Mouse (Mus musculus) testis, postnatal 14 days (tissue): ENCODE data around the gene Foxa2.

Experiments used
- DNase-seq: peaks from one replicate; pipeline ENCODE4 v3.0.0; 2021; ENCODE audit warnings: low spot score

Gene Foxa2

GRCm38 (mm10) chr2:148046799-148047165, at the start of gene Foxa2:
Gene Foxa2, minus strand, starts transcription at chr2:148046969.
- no peak for DNase-seq

DNA sequence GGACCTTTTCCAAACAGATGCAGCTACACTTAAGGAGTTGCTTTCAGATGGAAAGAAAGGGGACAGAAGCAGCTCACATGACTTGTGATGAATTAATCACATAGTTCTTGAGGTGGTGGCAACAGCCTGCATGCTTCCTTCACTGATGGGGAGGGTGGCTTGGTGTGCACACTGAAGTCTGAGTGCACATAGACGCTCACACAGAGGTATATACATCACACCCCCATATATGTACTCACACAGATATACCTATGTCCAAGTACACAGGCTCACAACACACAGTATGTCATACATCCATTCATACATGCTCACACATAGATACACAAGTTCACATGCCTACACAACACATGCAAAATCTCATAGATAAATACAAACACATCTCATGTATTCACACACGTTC, 45.3 kb upstream of the Foxa2 start:
- no peak for DNase-seq

GRCm38 (mm10) chr2:148091657-148092056, 44.9 kb upstream of the Foxa2 start:
- no peak for DNase-seq

DNA sequence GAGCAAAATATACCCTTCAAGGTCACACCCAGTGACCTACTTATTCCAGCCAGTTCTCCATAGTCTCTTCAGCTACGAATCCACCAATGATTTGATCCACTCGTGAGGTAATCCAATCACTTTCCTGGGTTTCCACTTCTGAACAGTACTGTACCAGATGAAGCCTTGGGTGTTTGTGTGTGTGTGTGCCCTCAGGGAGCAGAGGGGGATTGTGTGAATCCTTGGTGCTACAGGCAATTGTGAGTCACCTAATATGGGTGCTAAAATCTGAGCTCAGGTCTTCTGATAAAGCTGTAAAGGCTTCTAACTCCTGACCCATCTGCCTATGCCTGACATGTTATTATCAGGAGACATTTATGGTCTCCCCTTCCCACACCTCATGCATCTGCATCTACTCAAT, 43.3 kb upstream of the Foxa2 start:
- no peak for DNase-seq

- no peak for DNase-seq
Observed at GRCm38 (mm10) chr2:148085529-148085928, 38.8 kb upstream of the Foxa2 start.

- no peak for DNase-seq
Observed at GRCm38 (mm10) chr2:148085126-148085525, 38.4 kb upstream of the Foxa2 start.

DNA sequence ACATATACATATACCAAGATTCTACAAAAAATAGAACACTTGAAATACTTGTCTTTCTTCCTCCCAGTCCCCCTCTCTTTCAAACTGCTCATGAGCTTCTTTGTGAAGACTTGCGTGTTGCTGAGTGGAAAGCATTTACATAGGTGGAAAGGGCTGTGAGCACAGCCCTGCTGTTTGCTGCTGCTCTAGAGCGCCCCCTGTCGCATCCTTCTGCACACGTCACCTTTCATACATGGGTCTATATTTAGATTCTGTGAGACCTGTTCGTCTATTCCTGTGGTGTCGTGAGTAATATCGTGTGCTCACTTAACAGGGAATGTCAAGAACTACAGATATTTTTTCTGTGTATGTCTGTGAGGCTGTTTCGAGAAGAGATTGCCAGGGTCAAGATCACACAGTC, 35.5 kb upstream of the Foxa2 start:
- DNase-seq, result no peak

DNA sequence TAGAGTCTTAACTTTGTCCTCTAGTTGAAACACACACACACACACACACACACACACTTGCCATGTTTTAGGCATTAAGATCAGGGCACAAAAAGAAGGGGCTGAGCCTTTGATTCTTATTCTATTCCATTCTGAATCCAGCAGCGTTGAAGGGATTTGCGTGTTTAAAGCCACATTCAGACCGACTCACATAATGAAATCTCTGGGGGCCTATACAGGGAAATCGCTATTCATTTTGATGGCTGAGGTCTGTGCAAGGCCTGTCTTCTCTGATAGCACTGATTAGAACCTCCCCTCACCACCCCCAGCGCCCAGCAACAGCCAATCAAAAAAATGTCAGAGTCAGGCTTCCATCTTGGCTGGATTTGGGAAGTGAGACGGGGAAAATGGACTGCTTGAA, 13.9 kb upstream of the Foxa2 start:
- no peak for DNase-seq

DNA sequence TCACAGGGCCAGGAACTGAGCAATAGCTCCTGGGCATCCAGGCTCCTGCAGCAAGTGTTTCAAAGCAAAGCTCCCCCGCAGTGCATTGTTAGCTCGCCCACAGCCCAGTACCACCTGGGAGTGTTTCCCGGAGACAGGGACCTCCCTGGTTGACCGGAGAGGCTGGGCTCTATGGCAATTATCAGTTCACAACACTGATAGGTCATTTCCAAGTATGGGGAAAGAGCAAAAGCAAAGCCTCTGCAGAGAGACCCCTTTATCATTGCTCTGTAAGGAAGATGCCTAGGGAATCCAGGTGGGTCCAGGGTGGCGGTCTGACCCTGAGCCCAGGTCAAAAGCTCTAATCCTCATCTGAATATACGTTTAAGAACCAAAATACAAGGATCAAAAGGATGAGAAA, 6.6 kb upstream of the Foxa2 start:
- peak; percentile 17 for DNase-seq

- peak; percentile 61 for DNase-seq
Observed at GRCm38 (mm10) chr2:148048484-148049129, 1.8 kb upstream of the Foxa2 start.

DNA sequence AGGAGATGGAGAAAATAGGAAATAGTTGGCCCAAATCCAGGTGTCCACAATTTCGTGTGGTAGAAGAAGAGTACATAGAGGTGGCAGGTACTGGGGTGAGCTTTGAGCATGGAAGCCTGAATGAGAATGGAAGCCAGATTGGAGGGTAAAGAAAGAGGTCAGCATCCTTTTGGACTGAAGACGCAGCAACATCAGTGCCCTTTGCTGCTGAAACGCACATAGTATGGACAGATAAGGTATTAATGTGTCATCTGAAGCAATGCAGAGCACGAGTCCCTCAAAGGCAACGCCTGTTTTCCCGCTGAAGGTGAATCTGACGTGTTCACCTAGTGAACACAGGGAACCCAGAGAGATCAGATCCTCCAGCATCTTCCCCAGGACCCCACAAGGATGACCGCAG, 842 bp upstream of the Foxa2 start:
- DNase-seq, result no peak

DNA sequence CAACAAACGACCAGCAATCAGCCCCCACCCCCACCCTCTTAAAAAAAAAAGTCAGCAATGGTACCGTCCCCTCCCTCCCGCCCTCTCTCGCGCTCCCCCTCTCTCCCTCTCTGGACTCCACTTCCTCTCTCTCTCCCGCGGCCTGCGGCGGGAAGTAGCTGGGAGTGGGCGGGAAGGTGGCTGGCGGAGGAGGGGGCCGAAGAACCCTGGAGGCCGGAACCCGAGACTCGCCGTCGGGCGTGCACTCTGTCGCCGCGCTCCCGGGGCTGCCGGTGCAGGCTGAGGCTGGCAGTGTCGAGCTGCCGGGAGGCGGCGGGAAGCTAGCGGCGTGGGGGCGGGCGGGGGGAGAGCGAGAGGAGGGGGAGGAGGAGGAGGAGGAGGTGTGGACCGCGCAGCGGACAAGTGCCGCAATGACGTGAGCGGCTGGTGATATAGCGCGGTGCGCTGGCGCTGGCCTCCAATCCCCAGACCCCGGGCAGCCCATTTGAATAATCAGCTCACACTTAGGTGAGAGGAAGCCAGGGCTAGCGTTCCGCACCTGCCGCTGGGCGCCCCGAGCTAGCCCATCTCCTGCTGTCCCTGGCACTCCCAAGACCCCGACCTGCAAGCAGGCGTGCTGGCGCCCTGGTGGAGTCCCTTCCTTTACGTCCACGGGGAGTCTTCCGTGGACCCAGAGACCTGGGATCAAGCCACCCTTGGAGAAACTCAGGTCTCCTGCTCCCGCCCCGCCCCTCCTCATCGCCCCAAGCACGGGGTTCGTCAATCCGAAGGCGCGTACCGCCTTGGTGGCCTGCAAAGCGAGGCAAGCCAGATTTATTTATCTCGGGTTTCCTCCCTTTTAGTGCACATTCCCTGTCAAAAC, 601 bp downstream of the Foxa2 start:
- peak; percentile 16 for DNase-seq

DNA sequence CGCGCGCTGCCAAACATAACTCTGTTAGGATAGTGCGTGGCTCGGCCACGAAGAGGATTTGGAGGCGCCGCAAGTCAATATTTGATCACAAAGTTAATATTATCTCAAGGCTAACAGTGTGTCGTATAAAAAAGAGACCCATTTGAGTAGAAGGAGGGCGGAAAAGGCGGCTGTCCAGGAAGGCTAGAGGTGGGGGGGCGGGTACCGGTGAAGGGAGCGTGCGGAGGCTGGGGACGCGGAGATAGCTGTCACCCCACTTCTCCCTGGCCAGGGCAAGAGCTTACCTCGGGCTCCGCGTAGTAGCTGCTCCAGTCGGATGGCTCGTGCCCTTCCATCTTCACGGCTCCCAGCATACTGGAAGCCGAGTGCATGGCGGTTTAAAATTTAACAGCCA, 1.2 kb downstream of the Foxa2 start:
- DNase-seq, result no peak

DNA sequence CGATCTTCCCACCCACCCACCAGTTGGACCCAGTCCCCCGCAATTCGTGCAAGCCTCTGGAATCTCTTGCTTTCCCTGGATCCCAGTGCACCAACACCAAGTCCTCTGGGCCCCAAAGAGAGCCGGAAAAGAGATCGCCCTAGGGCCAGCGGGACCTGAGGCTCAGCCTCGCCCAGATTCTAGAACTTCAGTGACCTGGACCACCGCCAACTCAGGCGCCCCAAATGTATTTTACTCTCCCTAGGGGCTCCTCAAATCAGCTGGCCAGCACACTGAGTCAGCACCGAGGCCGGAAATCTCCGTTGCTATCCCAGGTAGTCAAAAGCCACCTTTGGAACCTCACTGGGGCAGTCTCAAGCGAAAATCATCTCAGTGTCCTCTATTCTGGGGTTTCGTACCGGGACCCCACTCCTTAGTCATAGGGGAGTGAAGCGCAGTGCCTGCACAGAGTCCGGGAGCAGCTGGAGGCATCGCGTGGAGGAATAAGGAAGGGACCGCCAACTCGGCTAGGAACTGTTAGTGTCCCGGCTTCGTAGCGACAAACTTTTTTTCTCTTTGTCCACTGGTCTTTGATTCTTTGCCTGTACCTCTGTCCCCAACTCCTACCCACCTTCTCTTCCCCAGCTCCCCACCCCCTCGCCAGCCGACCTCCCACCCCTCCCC, 1.8 kb downstream of the Foxa2 start:
- peak; percentile 8 for DNase-seq

- DNase-seq, result peak; percentile 11
Observed at GRCm38 (mm10) chr2:148043976-148044876, 2.5 kb downstream of the Foxa2 start.

DNA sequence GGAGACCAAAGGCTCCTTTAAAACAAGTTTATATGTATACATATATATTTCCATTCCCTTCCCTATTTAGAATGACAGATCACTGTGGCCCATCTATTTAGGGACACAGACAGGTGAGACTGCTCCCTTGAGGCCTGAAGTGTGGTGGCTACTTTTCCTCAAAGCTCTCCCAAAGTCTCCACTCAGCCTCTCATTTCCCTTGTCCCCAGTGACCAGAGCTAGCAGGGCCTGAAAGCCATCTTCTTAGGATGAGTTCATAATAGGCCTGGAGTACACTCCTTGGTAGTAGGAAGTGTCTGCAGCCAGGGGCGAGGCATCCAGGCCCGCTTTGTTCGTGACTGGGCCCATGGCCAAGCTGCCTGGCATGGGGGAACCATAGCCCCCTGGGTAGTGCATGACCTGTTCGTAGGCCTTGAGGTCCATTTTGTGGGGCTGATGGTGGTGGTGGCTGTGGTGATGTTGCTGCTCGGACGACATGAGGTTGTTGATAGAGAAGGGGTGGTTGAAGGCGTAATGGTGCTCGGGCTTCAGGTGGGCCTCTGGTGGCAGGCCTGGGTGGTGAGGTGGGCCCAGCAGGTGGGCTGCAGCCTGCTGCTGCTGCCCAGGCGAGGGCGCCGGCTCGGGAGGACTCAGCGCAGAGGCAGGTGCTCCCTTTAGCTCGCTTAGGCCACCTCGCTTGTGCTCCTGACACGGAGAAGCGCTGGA, 3.3 kb downstream of the Foxa2 start:
- no peak for DNase-seq

DNA sequence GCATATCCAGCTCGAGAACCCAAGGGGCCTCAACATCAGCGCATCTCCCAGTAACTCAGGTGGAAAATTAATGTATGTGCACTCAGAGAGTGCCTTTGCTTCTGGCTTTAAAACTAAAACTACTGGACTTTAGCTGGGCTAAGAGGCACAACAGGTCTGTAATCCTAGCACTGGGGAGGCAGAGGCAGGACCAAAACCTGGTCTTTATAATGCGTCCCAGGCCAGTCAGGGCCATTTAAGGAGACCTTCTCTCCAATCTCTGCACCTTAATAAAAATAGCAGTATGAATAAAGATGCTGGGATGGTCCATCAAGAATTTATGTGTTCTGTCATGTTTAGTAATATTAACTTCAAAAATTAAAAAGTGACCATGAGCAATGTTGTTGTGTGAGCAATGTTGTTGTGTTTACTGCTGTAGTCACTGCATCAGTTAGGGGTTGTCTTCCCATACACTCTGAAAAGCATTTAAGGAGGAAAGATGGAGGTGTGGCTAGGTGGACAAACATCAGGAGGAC, 4.6 kb downstream of the Foxa2 start:
- no peak for DNase-seq

DNA sequence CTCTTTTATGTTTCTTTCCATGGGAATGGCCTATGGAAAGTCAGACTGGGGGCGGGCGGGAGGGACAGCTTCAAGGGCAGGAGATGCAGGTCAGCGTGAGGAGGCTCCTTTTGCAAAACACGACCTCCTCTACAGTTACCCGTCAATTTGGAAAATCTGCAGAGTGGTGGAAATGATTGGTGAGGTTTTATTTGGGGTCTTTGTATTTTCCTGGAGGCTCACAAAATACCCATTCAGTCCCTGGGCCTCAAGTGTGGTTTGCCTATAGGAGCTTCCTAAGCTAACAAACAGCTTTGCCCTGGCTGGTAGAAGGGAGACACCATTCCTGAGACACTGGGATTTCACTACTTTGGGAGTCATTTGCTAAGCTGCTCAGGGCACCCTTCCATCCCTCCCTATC, 5.4 kb downstream of the Foxa2 start:
- no peak for DNase-seq

GRCm38 (mm10) chr2:148040236-148041121, 6.3 kb downstream of the Foxa2 start:
- DNase-seq, result no peak
